Mouse (Mus musculus) lung, adult 2 months (tissue): ENCODE measurements at regions not wholly inside any gene's neighbourhood (a gene's known extent, or its start where the extent isn't known, plus 50 kb on each side); places are given as distances from the start of the nearest gene placed in this dataset.

Experiments
- CTCF ChIP-seq: fragments of 200-500 bp; IDR thresholded peaks from 2 replicates; pipeline ENCODE4 v1.5.1; 2011; ENCODE audit warnings: mild to moderate bottlenecking, low read length, control low read depth; ENCODE audit not compliant: insufficient read depth
- POLR2A ChIP-seq: fragments of 200-500 bp; IDR thresholded peaks from 2 replicates; pipeline ENCODE4 v1.6.1; 2011; ENCODE audit warnings: low read depth, mild to moderate bottlenecking, control low read depth, low read length, borderline replicate concordance; ENCODE audit errors: extremely low read depth

DNA sequence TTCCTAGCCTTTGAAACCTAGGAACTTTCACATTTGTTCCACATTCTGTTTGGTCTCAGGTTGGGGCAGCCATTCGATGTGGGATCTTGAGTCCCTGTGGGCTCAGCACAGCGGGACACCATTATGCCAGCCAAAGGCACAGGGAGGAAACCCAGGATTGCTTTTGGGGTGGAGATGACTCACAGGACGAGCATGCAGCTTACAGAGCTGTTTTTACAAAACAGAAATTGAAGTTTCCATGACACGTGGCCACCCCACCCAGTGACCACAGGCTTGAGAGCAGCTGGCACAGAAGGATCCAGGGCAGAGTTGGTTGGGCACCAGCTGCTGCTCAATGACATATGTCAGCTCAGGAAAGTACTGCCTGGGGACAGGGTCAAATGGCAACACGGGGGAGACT lies 147.8 kb downstream of the Gm26897 start:
- TF ChIP-seq CTCF (no peak), POLR2A (no peak)
